ENCODE assay signal across 26 mouse cellular contexts in the genomic region with DNA sequence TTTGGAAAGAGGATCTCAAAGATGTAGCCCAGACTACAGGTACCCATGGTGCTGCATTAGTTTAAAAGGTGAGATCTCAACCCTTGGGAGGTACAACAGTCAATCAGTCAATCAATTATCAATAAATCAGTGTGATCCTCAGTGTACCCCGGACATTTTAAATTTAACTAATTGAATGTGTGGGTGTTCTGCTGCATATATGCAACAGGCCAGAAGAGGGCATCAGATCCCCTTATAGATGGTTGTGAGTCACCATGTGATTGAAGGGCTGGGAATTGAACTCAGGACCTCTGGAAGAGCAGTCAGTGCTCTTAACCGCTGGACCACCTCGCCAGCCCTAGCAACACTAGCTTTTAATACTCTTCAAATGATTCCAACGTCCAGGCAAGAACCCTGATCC. TPM values are rescaled to one million over a fixed set of nuclear protein-coding genes. Genes with fewer than 3 reads are reported as not detected.
DNase-seq lines count a peak whose midpoint lies in the region; ATAC-seq and TF ChIP-seq lines count a peak whose summit lies in the region.
"Had no signal": no experiment of that assay in that cellular context is flagged by ENCODE, and none has a peak within 500 bp of the region (broad histone marks: within the 10 kb centered on the region; RNA-seq: fewer than 3 reads in every experiment).

No protein-coding gene starts in this region.

- H3K4me2 ChIP-seq in intestine, postnatal 0 days (replicated peaks; ENCODE audit: low read depth) = no peak overlapping the region
- H3K4me2 ChIP-seq in intestine, embryonic 16.5 days (ENCODE audit: low read depth, low read length) = no peak overlapping the region
- H3K4me2 ChIP-seq in stomach, postnatal 0 days (replicated peaks; ENCODE audit: low read depth) = no peak overlapping the region
- H3K4me2 ChIP-seq: embryonic facial prominence, embryonic 15.5 days; limb, embryonic 12.5 days; liver, embryonic 15.5 days; midbrain, embryonic 15.5 days had no signal

- H3K36me3 ChIP-seq in intestine, postnatal 0 days (ENCODE audit: control insufficient read depth, insufficient read depth) = no peaks in the 10 kb centered on the region
- no peaks in the 10 kb centered on the region for H3K36me3 ChIP-seq in intestine, embryonic 16.5 days (ENCODE audit: control insufficient read depth, insufficient read depth, low read length)
- peaks cover 6% of the 10 kb centered on the region for H3K36me3 ChIP-seq in spleen, adult 2 months (ENCODE audit: control insufficient read depth, insufficient read depth, low read length)
- H3K36me3 ChIP-seq in MEL (ENCODE audit: control insufficient read depth in 1 of 2, insufficient read depth in 2 of 2, low read length in 2 of 2) = no peaks in the 10 kb centered on the region
- H3K36me3 ChIP-seq in stomach, postnatal 0 days (ENCODE audit: control insufficient read depth, insufficient read depth, low read length) = no peaks in the 10 kb centered on the region
- H3K36me3 ChIP-seq: embryonic facial prominence, embryonic 15.5 days; forebrain, embryonic 10.5 days; limb, embryonic 12.5 days; liver, embryonic 15.5 days; midbrain, embryonic 15.5 days had no signal

- TF ChIP-seq POLR2A in spleen, adult 2 months (IDR thresholded peaks at IDR 0.05; ENCODE audit: low read depth, low read length) = no peak
- no peak for TF ChIP-seq POLR2A in MEL (IDR thresholded peaks at IDR 0.05; ENCODE audit: control insufficient read depth in 1 of 2, insufficient read depth in 1 of 2, low read depth in 1 of 2, low read length in 2 of 2, poor library complexity in 1 of 2)

- no peak overlapping the region for H3K27ac ChIP-seq in intestine, postnatal 0 days (ENCODE audit: low read depth, low read length)
- H3K27ac ChIP-seq in intestine, embryonic 16.5 days (ENCODE audit: low read length) = no peak overlapping the region
- peak overlapping the region; percentile 99 for H3K27ac ChIP-seq in spleen, adult 2 months (ENCODE audit: insufficient read depth, low read length)
- no peak overlapping the region for H3K27ac ChIP-seq in MEL (ENCODE audit: control insufficient read depth, low read depth, low read length)
- H3K27ac ChIP-seq in stomach, postnatal 0 days (replicated peaks) = no peak overlapping the region
- H3K27ac ChIP-seq: embryonic facial prominence, embryonic 15.5 days; forebrain, embryonic 10.5 days; liver, embryonic 15.5 days; midbrain, embryonic 15.5 days had no signal

- H3K27me3 ChIP-seq in intestine, postnatal 0 days (replicated peaks; ENCODE audit: control insufficient read depth, insufficient read depth, low read length) = no peaks in the 10 kb centered on the region
- H3K27me3 ChIP-seq in intestine, embryonic 16.5 days (replicated peaks; ENCODE audit: control insufficient read depth, insufficient read depth, low read length) = no peaks in the 10 kb centered on the region
- no peaks in the 10 kb centered on the region for H3K27me3 ChIP-seq in spleen, adult 2 months (ENCODE audit: control insufficient read depth, insufficient read depth, low read length)
- peaks cover 9 to 14% of the 10 kb centered on the region in 2 experiments for H3K27me3 ChIP-seq in MEL (ENCODE audit: control insufficient read depth in 1 of 2, insufficient read depth in 2 of 2, low read length in 2 of 2)
- H3K27me3 ChIP-seq in stomach, postnatal 0 days (ENCODE audit: control insufficient read depth, insufficient read depth, low read length) = no peaks in the 10 kb centered on the region
- H3K27me3 ChIP-seq: embryonic facial prominence, embryonic 15.5 days; limb, embryonic 12.5 days; liver, embryonic 15.5 days; midbrain, embryonic 15.5 days had no signal

- ATAC-seq in intestine, postnatal 0 days = no peak
- no peak for ATAC-seq in intestine, embryonic 16.5 days
- no peak for ATAC-seq in stomach, postnatal 0 days (ENCODE audit: low FRiP score, low TSS enrichment)
- ATAC-seq: hindbrain, embryonic 16.5 days; midbrain, embryonic 15.5 days had no signal

- TF ChIP-seq EP300 in MEL (IDR thresholded peaks at IDR 0.05; ENCODE audit: low read depth in 1 of 2, low read length in 2 of 2) = no peak
- TF ChIP-seq EP300 in stomach, postnatal 0 days (optimal IDR thresholded peaks at IDR 0.05) = no peak

- H3K9ac ChIP-seq in intestine, postnatal 0 days (ENCODE audit: low read depth, low read length) = no peak overlapping the region
- H3K9ac ChIP-seq in intestine, embryonic 16.5 days (ENCODE audit: low read depth, low read length) = no peak overlapping the region
- H3K9ac ChIP-seq in MEL (ENCODE audit: control insufficient read depth, low read depth, low read length, poor library complexity, severe bottlenecking) = no peak overlapping the region
- no peak overlapping the region for H3K9ac ChIP-seq in stomach, postnatal 0 days (ENCODE audit: low read length)
- H3K9ac ChIP-seq: embryonic facial prominence, embryonic 15.5 days; limb, embryonic 12.5 days; liver, embryonic 15.5 days; midbrain, embryonic 15.5 days had no signal

- H3K4me1 ChIP-seq in intestine, postnatal 0 days (replicated peaks; ENCODE audit: control insufficient read depth, insufficient read depth, low read length) = no peaks in the 10 kb centered on the region
- H3K4me1 ChIP-seq in intestine, embryonic 16.5 days (ENCODE audit: control insufficient read depth, insufficient read depth, low read length) = no peaks in the 10 kb centered on the region
- H3K4me1 ChIP-seq in spleen, adult 2 months (ENCODE audit: control insufficient read depth, insufficient read depth, insufficient read length) = peaks cover 25% of the 10 kb centered on the region
- peaks cover 0 to 10% of the 10 kb centered on the region in 2 experiments; a peak in 1 of 4 replicates for H3K4me1 ChIP-seq in MEL (ENCODE audit: control insufficient read depth in 1 of 2, insufficient read depth in 2 of 2, low read length in 2 of 2)
- no peaks in the 10 kb centered on the region for H3K4me1 ChIP-seq in stomach, postnatal 0 days (replicated peaks; ENCODE audit: control insufficient read depth, insufficient read depth)
- H3K4me1 ChIP-seq: embryonic facial prominence, embryonic 15.5 days; limb, embryonic 12.5 days; liver, embryonic 15.5 days; megakaryocyte, embryonic 14.5 days; midbrain, embryonic 15.5 days had no signal

- TF ChIP-seq CTCF in intestine, postnatal 0 days (IDR thresholded peaks at IDR 0.05; ENCODE audit: low read depth) = peak; percentile 29; the same call in 1 of the 2 replicates
- no peak for TF ChIP-seq CTCF in spleen, adult 2 months (IDR thresholded peaks at IDR 0.05; ENCODE audit: extremely low read depth, insufficient read depth, insufficient read length, insufficient replicate concordance)
- peak; percentile 33 to 50 (median 40) for TF ChIP-seq CTCF in MEL (IDR thresholded peaks at IDR 0.05 in 2 of 3, conservative IDR thresholded peaks at IDR 0.05 in 1 of 3; ENCODE audit: control insufficient read depth in 1 of 3, insufficient read depth in 1 of 3, low read depth in 2 of 3, low read length in 3 of 3, poor library complexity in 1 of 3, severe bottlenecking in 1 of 3)
- peak; percentile 23 for TF ChIP-seq CTCF in stomach, postnatal 0 days (IDR thresholded peaks at IDR 0.05; ENCODE audit: low read depth)

- no peak for DNase-seq in spleen, adult 2 months (ENCODE audit: low read depth in 1 of 2, low spot score in 2 of 2)
- no peak for DNase-seq in spleen, postnatal 4 days (ENCODE audit: low spot score in 2 of 2)
- peak; percentile 50 for DNase-seq in MEL (ENCODE audit: low read depth, low spot score)
- no peak for DNase-seq in stomach, postnatal 0 days (ENCODE audit: low spot score)
- DNase-seq in layer of hippocampus, adult 8-10 months (ENCODE audit: low spot score in 2 of 2) = no peak
- DNase-seq: adrenal gland, adult 2 months; cerebellum, adult 2 months; cerebellum, postnatal 36 days; heart, adult 11 months; heart, postnatal 4 days; kidney, adult 2 months; kidney, postnatal 25 days; layer of hippocampus, adult 9-11 months; lung, postnatal 10 days; right cerebral cortex, postnatal 25 days; thymus, postnatal 25 days had no signal

- no peaks in the 10 kb centered on the region for H3K9me3 ChIP-seq in intestine, postnatal 0 days (ENCODE audit: control insufficient read depth)
- H3K9me3 ChIP-seq in intestine, embryonic 16.5 days (ENCODE audit: control insufficient read depth, low read length) = no peaks in the 10 kb centered on the region
- no peaks in the 10 kb centered on the region for H3K9me3 ChIP-seq in MEL (replicated peaks; ENCODE audit: insufficient read depth, low read length)
- H3K9me3 ChIP-seq in stomach, postnatal 0 days (ENCODE audit: control insufficient read depth, low read length) = no peaks in the 10 kb centered on the region
- H3K9me3 ChIP-seq: embryonic facial prominence, embryonic 15.5 days; forebrain, embryonic 10.5 days; limb, embryonic 12.5 days; liver, embryonic 15.5 days; midbrain, embryonic 15.5 days had no signal

- 80% methylated on average over 4 of the region's 4 CpGs for WGBS in intestine, postnatal 0 days
- WGBS in intestine, embryonic 16.5 days = 77% methylated on average over 4 of the region's 4 CpGs
- WGBS in spleen, adult 2 months = 85% methylated on average over 4 of the region's 4 CpGs
- 80% methylated on average over 4 of the region's 4 CpGs for WGBS in stomach, postnatal 0 days

- peak; percentile 37 for TF ChIP-seq RAD21 in MEL (IDR thresholded peaks at IDR 0.05; ENCODE audit: low read depth, low read length)

- no peaks in the 10 kb centered on the region for H3K79me2 ChIP-seq in MEL (ENCODE audit: control insufficient read depth, insufficient read depth, low read length, poor library complexity)

- no peak overlapping the region for H3K4me3 ChIP-seq in intestine, postnatal 0 days (ENCODE audit: low read depth, low read length)
- no peak overlapping the region for H3K4me3 ChIP-seq in intestine, embryonic 16.5 days (ENCODE audit: low read length)
- no peak overlapping the region for H3K4me3 ChIP-seq in spleen, adult 2 months (ENCODE audit: extremely low read depth, insufficient read depth, insufficient read length)
- H3K4me3 ChIP-seq in MEL (ENCODE audit: control insufficient read depth in 1 of 2, insufficient read depth in 1 of 2, low read depth in 2 of 2, low read length in 2 of 2) = no peak overlapping the region
- H3K4me3 ChIP-seq in stomach, postnatal 0 days (ENCODE audit: low read depth, low read length) = no peak overlapping the region
- H3K4me3 ChIP-seq: embryonic facial prominence, embryonic 15.5 days; forebrain, embryonic 10.5 days; limb, embryonic 12.5 days; liver, embryonic 15.5 days; megakaryocyte, embryonic 14.5 days; midbrain, embryonic 15.5 days had no signal

RNA-seq across cellular contexts. Expression of gene Ccr7, which starts 17.1 kb away (rescaled TPM):
- polyA plus RNA-seq in intestine, postnatal 0 days (2015; fragmentation: Nextera tagmentation; extraction: Ambion mirVana) = 0.14 TPM in 1 of 2 replicates, not detected in the other
- 0.36 and 0.64 TPM in 2 replicates for polyA plus RNA-seq in intestine, embryonic 16.5 days (2015; fragmentation: Nextera tagmentation; extraction: Ambion mirVana)
- 135 and 194 TPM in 2 replicates for polyA plus RNA-seq in spleen, adult 2 months (2012; rRNA removed)
- 0.04 TPM in 1 of 2 replicates, not detected in the other for total RNA-seq in MEL (2012; rRNA removed)
- polyA plus RNA-seq in MEL (2012; ENCODE audit: insufficient read depth in 1 of 2, insufficient read length in 2 of 2, low read depth in 1 of 2, low replicate concordance in 2 of 2, missing spikeins in 1 of 2) = under 1 TPM in 1 of 2 experiments, not detected in 1; 0.06 TPM
- polyA plus RNA-seq in stomach, postnatal 0 days (2015; fragmentation: Nextera tagmentation; extraction: Ambion mirVana) = 0.05 and 0.07 TPM in 2 replicates
- not detected for total RNA-seq in layer of hippocampus, adult 8-10 months (2022)
- total RNA-seq: gastrocnemius, adult 8-10 months had no signal
- polyA plus RNA-seq: hindbrain, embryonic 16.5 days; midbrain, embryonic 15.5 days had no signal

RNA-seq across cellular contexts. Expression of gene Smarce1, which starts 58.8 kb away (rescaled TPM):
- 73.1 and 80.0 TPM in 2 replicates for polyA plus RNA-seq in intestine, postnatal 0 days (2015; fragmentation: Nextera tagmentation; extraction: Ambion mirVana)
- polyA plus RNA-seq in intestine, embryonic 16.5 days (2015; fragmentation: Nextera tagmentation; extraction: Ambion mirVana) = 142 and 159 TPM in 2 replicates
- 13.4 and 13.6 TPM in 2 replicates for polyA plus RNA-seq in spleen, adult 2 months (2012; rRNA removed)
- 243 and 265 TPM in 2 replicates for total RNA-seq in MEL (2012; rRNA removed)
- polyA plus RNA-seq in MEL (2012; ENCODE audit: insufficient read depth in 1 of 2, insufficient read length in 2 of 2, low read depth in 1 of 2, low replicate concordance in 2 of 2, missing spikeins in 1 of 2) = 100 to 1,000 TPM in 1 of 2 experiments, not detected in 1; 277 TPM
- polyA plus RNA-seq in stomach, postnatal 0 days (2015; fragmentation: Nextera tagmentation; extraction: Ambion mirVana) = 90.3 and 91.6 TPM in 2 replicates
- total RNA-seq in layer of hippocampus, adult 8-10 months (2022) = 10 to 100 TPM; 57.1 to 58.8 (median 58.0) TPM

Comparison
In these comparisons a context has a peak if more than half of its experiments do, and no peak if none do; other contexts are left out.
1. RNA of gene Ccr7, which starts 17.1 kb away (polyA plus RNA-seq): 135 to 194 TPM in spleen, adult 2 months; 0.36 to 0.64 TPM in intestine, embryonic 16.5 days, 0.14 TPM in intestine, postnatal 0 days, 0.05 to 0.07 TPM in stomach, postnatal 0 days and 0.06 TPM in MEL; every median in the first group is over 10 times any median in the second.